Comparison of ENCODE assay signal across 1 mouse cellular context in genomic region chr11:20455085-20455864, GRCm38 (mm10).
A peak's percentile ranks its signal among the peaks of the same experiment; 100 is the strongest.
TF ChIP-seq lines count a peak whose summit lies in the region.

No protein-coding gene starts in this region.

TF ChIP-seq in CH12.LX, 34 proteins besides CTCF, POLR2A, EP300 and RAD21 (continued from another document):
- peak; percentile 37; the same call in 1 of the 2 replicates for TF ChIP-seq ZNF384 (IDR thresholded peaks at IDR 0.05; ENCODE audit: low read depth, low read length)
TF ChIP-seq in CH12.LX: peak in this region for 14.
